Mouse (Mus musculus) bone marrow macrophage, adult 2 months (primary cell): ENCODE measurements around the gene Fam124b.

ENCODE experiments used
- CTCF ChIP-seq: IDR thresholded peaks from 2 replicates; pipeline ENCODE4 v1.5.1; 2012; ENCODE audit warnings: low read depth, mild to moderate bottlenecking, low read length, moderate library complexity
- POLR2A ChIP-seq: IDR thresholded peaks from 2 replicates; pipeline ENCODE4 v1.6.1; 2012; ENCODE audit warnings: mild to moderate bottlenecking, low read depth, low read length, borderline replicate concordance

DNA sequence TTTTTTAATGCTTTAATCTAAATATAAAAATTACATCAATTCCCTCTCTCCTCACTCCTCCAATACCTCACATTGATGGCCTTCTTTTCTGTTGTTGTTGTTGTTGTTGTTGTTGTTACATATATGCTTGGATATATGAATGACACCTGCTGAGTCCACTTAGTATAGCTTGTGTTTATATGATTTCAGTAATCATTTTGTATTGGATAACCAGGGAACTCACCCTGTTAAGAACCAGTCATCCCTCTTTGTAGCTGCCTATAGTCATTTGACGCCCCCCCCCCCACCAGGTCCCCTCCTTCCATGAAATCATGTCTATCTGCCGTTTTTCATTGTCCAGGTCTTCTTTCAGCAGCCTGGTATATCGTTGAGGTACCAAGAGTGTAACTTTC is 36.9 kb downstream of the Fam124b start:
- no peak for TF ChIP-seq CTCF
- TF ChIP-seq POLR2A = no peak
